Mouse (Mus musculus): ENCODE results near the gene Acad12. TPM values are rescaled to one million over a fixed set of nuclear protein-coding genes. Genes with fewer than 3 reads are reported as not detected.
"Not testable (repeated sequence)": the region's sequence is repeated elsewhere in the genome, so short reads cannot be mapped to it uniquely, and the experiment has no call there.

The Acad12 gene
- total RNA-seq (2017) = 1.1 TPM in 2 replicates

- ATAC-seq (replicated peaks; ENCODE audit: low read depth, poor library complexity, severe bottlenecking) = peak; percentile 79
Observed at GRCm38 (mm10) chr5:121618592-121619513, at the start of gene Acad12. TSS of gene Acad12 (minus strand) at chr5:121618938.

GRCm38 (mm10) chr5:121668411-121668810 is 49.7 kb upstream of the Acad12 start:
- ATAC-seq (replicated peaks; ENCODE audit: low read depth, poor library complexity, severe bottlenecking) = no peak

GRCm38 (mm10) chr5:121667067-121667466 is 48.3 kb upstream of the Acad12 start:
- ATAC-seq (replicated peaks; ENCODE audit: low read depth, poor library complexity, severe bottlenecking) = no peak

GRCm38 (mm10) chr5:121664971-121665370 is 46.2 kb upstream of the Acad12 start:
- ATAC-seq (replicated peaks; ENCODE audit: low read depth, poor library complexity, severe bottlenecking) = no peak

GRCm38 (mm10) chr5:121664078-121664477 is 45.3 kb upstream of the Acad12 start:
- ATAC-seq (replicated peaks; ENCODE audit: low read depth, poor library complexity, severe bottlenecking) = no peak

- no peak for ATAC-seq (replicated peaks; ENCODE audit: low read depth, poor library complexity, severe bottlenecking)
Observed at GRCm38 (mm10) chr5:121663456-121663855, 44.7 kb upstream of the Acad12 start.

GRCm38 (mm10) chr5:121661494-121661893 is 42.8 kb upstream of the Acad12 start:
- no peak for ATAC-seq (replicated peaks; ENCODE audit: low read depth, poor library complexity, severe bottlenecking)

GRCm38 (mm10) chr5:121660897-121661254 is 42.1 kb upstream of the Acad12 start:
- ATAC-seq (replicated peaks; ENCODE audit: low read depth, poor library complexity, severe bottlenecking) = peak; percentile 26; the same call in 1 of the 2 replicates

- ATAC-seq (replicated peaks; ENCODE audit: low read depth, poor library complexity, severe bottlenecking) = peak; percentile 86
Observed at GRCm38 (mm10) chr5:121660059-121660896, 41.5 kb upstream of the Acad12 start, which contains the start of the genes Acad10 and Brap. TSS of gene Acad10 (minus strand) at chr5:121660514. TSS of gene Brap (plus strand) at chr5:121660563.

GRCm38 (mm10) chr5:121657656-121658055 is 38.9 kb upstream of the Acad12 start:
- not testable (repeated sequence) for ATAC-seq (replicated peaks; ENCODE audit: low read depth, poor library complexity, severe bottlenecking)

- not testable (repeated sequence) for ATAC-seq (replicated peaks; ENCODE audit: low read depth, poor library complexity, severe bottlenecking)
Observed at GRCm38 (mm10) chr5:121656866-121657265, 38.1 kb upstream of the Acad12 start.

GRCm38 (mm10) chr5:121654526-121654925 is 35.8 kb upstream of the Acad12 start:
- ATAC-seq (replicated peaks; ENCODE audit: low read depth, poor library complexity, severe bottlenecking) = no peak

- no peak for ATAC-seq (replicated peaks; ENCODE audit: low read depth, poor library complexity, severe bottlenecking)
Observed at GRCm38 (mm10) chr5:121649134-121649533, 30.4 kb upstream of the Acad12 start.

GRCm38 (mm10) chr5:121639601-121640000 is 20.9 kb upstream of the Acad12 start:
- ATAC-seq (replicated peaks; ENCODE audit: low read depth, poor library complexity, severe bottlenecking) = no peak

- ATAC-seq (replicated peaks; ENCODE audit: low read depth, poor library complexity, severe bottlenecking) = no peak
Observed at GRCm38 (mm10) chr5:121637296-121637695, 18.6 kb upstream of the Acad12 start.

- no peak for ATAC-seq (replicated peaks; ENCODE audit: low read depth, poor library complexity, severe bottlenecking)
Observed at GRCm38 (mm10) chr5:121634668-121635067, 15.9 kb upstream of the Acad12 start.

GRCm38 (mm10) chr5:121632804-121633203 is 14.1 kb upstream of the Acad12 start:
- ATAC-seq (replicated peaks; ENCODE audit: low read depth, poor library complexity, severe bottlenecking) = no peak

GRCm38 (mm10) chr5:121631106-121631647 is 12.4 kb upstream of the Acad12 start:
- not testable (repeated sequence) for ATAC-seq (replicated peaks; ENCODE audit: low read depth, poor library complexity, severe bottlenecking)

- ATAC-seq (replicated peaks; ENCODE audit: low read depth, poor library complexity, severe bottlenecking) = peak; percentile 77
Observed at GRCm38 (mm10) chr5:121627871-121628270, 9.1 kb upstream of the Acad12 start.

- ATAC-seq (replicated peaks; ENCODE audit: low read depth, poor library complexity, severe bottlenecking) = no peak
Observed at GRCm38 (mm10) chr5:121623241-121623640, 4.5 kb upstream of the Acad12 start.
